Mouse (Mus musculus) CH12F3 (cell line): Measurements from ENCODE around the gene Dnah17.

Experiments
- in situ Hi-C: fragments of 300-500 bp; cut with MboI; formaldehyde crosslinking; loops from 2 replicates; pipeline ENCODE4 v1.14.3; 2020; ENCODE audit warnings: low sequenced_read_pairs

Dnah17 gene

GRCm38 (mm10) chr11:117976081-117976582 lies 154.3 kb downstream of the Dnah17 start:
- in situ Hi-C loops, result no loop called here

GRCm38 (mm10) chr11:117975211-117975967 lies 155.0 kb downstream of the Dnah17 start:
- in situ Hi-C loops, result no loop called here

- in situ Hi-C loops, result no loop called here
Measured at GRCm38 (mm10) chr11:117974327-117975125, 155.9 kb downstream of the Dnah17 start.

- in situ Hi-C loops, result no loop called here
Measured at GRCm38 (mm10) chr11:117973569-117973968, 156.9 kb downstream of the Dnah17 start.

GRCm38 (mm10) chr11:117972656-117973558 lies 157.5 kb downstream of the Dnah17 start:
- in situ Hi-C loops, result no loop called here
